Mouse (Mus musculus): ENCODE measurements around the gene Megf11. TPM values are rescaled to one million over a fixed set of nuclear protein-coding genes. Genes with fewer than 3 reads are reported as not detected.

Megf11 gene
- polyA plus RNA-seq, 1 experiment from 2014 or later: 5.2 TPM

DNA sequence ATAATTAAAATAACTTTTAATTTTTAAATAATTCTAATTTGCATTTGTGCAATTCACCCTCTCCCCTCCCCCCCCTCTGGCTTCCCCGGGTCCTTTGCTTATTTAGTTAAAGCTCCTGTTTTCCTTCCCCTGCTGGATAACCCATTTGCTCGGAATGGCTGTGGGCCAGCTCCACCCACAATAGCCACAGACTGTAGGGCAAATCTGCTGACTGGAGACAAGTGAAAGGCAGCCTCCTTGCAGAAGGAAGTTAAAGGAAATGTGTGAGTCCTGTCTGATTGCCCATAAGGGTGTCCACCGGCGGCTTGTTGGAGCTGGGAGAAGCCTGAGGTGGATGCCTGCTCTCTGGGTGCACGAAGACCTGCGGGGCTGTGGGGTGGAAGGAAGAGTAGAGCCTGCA lies 62.1 kb downstream of the Megf11 start:
- Histone ChIP-seq H3K4me2 (peak overlapping the region; percentile 25), H3K9ac (0 out of 2 replicates have a peak overlapping the region, but pooled peaks have one; percentile 37)

GRCm38 (mm10) chr9:64452769-64453168 lies 67.3 kb downstream of the Megf11 start:
- H3K27me3 ChIP-seq: peaks cover 14% of the 10 kb centered on the region; the same call in 1 of the 2 replicates
- H3K4me1 ChIP-seq: peaks cover 27% of the 10 kb centered on the region
- ATAC-seq: no peak
- no peaks in the 10 kb centered on the region for H3K36me3 ChIP-seq (ENCODE audit: poor library complexity, severe bottlenecking)
- 90% methylated on average over 5 of the region's 5 CpGs for WGBS
- H3K9me3 ChIP-seq (replicated peaks): no peaks in the 10 kb centered on the region
- no peak overlapping the region for H3K9ac ChIP-seq
- H3K4me2 ChIP-seq: no peak overlapping the region
- H3K27ac ChIP-seq: no peak overlapping the region
- H3K4me3 ChIP-seq: no peak overlapping the region

More for the DNA sequence above, 62.1 kb downstream of the Megf11 start:
- H3K27ac ChIP-seq: peak overlapping the region; percentile 81
- H3K9me3 ChIP-seq (replicated peaks): no peaks in the 10 kb centered on the region
- H3K27me3 ChIP-seq: peaks cover 10% of the 10 kb centered on the region; the same call in 1 of the 2 replicates
- 36% methylated on average over 6 of the region's 6 CpGs for WGBS
- no peaks in the 10 kb centered on the region for H3K36me3 ChIP-seq (ENCODE audit: poor library complexity, severe bottlenecking)
- peak; percentile 67; the same call in 1 of the 2 replicates for ATAC-seq
- H3K4me3 ChIP-seq: no peak overlapping the region
- H3K4me1 ChIP-seq: peaks cover 46% of the 10 kb centered on the region

GRCm38 (mm10) chr9:64454196-64454595 lies 68.8 kb downstream of the Megf11 start:
- H3K4me2 ChIP-seq: no peak overlapping the region
- H3K9ac ChIP-seq: no peak overlapping the region
- peaks cover 14% of the 10 kb centered on the region for H3K4me1 ChIP-seq
- WGBS: 85% methylated on average over 4 of the region's 4 CpGs
- H3K4me3 ChIP-seq: no peak overlapping the region
- H3K36me3 ChIP-seq (ENCODE audit: poor library complexity, severe bottlenecking): no peaks in the 10 kb centered on the region
- no peak for ATAC-seq
- H3K9me3 ChIP-seq (replicated peaks): no peaks in the 10 kb centered on the region
- no peak overlapping the region for H3K27ac ChIP-seq
- H3K27me3 ChIP-seq: peaks cover 14% of the 10 kb centered on the region; the same call in 1 of the 2 replicates

- H3K27me3 ChIP-seq: peaks cover 7% of the 10 kb centered on the region; the same call in 1 of the 2 replicates
- WGBS: 2% methylated on average over 9 of the region's 9 CpGs
Measured at GRCm38 (mm10) chr9:64455910-64456309, 70.5 kb downstream of the Megf11 start.

DNA sequence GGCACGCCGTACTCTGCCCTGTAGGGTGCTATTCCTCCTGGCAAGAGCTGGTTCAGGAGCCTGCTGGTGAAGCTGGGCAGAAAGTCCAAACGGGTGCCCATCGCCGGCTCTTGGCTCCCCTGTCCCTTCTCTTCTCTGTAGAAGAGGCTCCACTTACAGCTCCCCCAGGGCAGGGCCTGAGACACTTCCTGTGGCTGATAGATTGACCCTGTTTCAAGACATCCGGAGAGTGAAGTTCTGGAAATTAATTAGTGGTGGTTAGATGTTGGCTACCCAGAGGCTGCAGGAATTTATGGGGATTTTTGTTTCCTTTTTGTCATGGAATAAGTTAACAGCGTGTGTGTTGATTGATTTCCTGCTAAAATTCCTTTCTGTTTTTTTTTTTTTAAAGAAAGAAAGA lies 72.2 kb downstream of the Megf11 start:
- Histone ChIP-seq H3K9me3 (replicated peaks) (no peaks in the 10 kb centered on the region), H3K27me3 (peaks cover 10% of the 10 kb centered on the region; the same call in 1 of the 2 replicates), H3K4me2 (no peak overlapping the region), H3K9ac (no peak overlapping the region), H3K4me1 (peaks cover 10% of the 10 kb centered on the region), H3K36me3 (ENCODE audit: poor library complexity, severe bottlenecking) (no peaks in the 10 kb centered on the region), H3K27ac (no peak overlapping the region), H3K4me3 (no peak overlapping the region)
- ATAC-seq: no peak
- WGBS: 81% methylated on average over 7 of the region's 7 CpGs

More at GRCm38 (mm10) chr9:64455910-64456309, 70.5 kb downstream of the Megf11 start:
- no peak overlapping the region for H3K4me3 ChIP-seq
- no peaks in the 10 kb centered on the region for H3K9me3 ChIP-seq (replicated peaks)
- H3K4me2 ChIP-seq: no peak overlapping the region
- no peak overlapping the region for H3K27ac ChIP-seq
- H3K36me3 ChIP-seq (ENCODE audit: poor library complexity, severe bottlenecking): no peaks in the 10 kb centered on the region
- peaks cover 10% of the 10 kb centered on the region for H3K4me1 ChIP-seq
- 0 out of 2 replicates have a peak overlapping the region, but pooled peaks have one; percentile 34 for H3K9ac ChIP-seq
- ATAC-seq: no peak

GRCm38 (mm10) chr9:64461568-64462308 lies 76.3 kb downstream of the Megf11 start:
- Histone ChIP-seq H3K27me3 (peaks cover 10% of the 10 kb centered on the region; the same call in 1 of the 2 replicates), H3K4me3 (no peak overlapping the region), H3K36me3 (ENCODE audit: poor library complexity, severe bottlenecking) (no peaks in the 10 kb centered on the region), H3K9ac (no peak overlapping the region), H3K27ac (no peak overlapping the region), H3K4me1 (peaks cover 14% of the 10 kb centered on the region), H3K9me3 (replicated peaks) (no peaks in the 10 kb centered on the region), H3K4me2 (no peak overlapping the region)
- 86% methylated on average over 16 of the region's 16 CpGs for WGBS
- ATAC-seq: no peak

DNA sequence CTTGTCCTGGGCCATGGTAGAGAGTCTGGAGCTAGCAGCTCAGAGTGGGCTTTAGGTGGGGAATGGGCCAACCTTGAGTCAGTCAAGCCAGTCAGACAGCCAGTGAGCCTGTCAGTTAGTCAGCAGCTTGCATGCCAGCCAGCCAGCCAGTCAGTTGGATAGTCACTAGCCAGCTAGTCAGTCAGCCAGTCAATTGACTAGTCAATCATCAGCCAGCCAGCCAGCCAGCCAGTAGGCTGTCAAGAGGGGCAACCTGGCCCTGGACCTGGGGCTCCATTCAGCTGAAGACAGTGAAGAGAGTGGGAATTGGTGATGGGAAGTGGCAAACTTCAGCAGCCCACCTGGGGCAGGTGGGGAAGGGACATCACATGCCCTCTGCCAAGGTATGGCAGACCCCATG lies 77.4 kb downstream of the Megf11 start:
- Histone ChIP-seq H3K27ac (no peak overlapping the region), H3K9ac (no peak overlapping the region), H3K4me1 (peaks cover 14% of the 10 kb centered on the region), H3K4me2 (no peak overlapping the region), H3K9me3 (replicated peaks) (no peaks in the 10 kb centered on the region), H3K36me3 (ENCODE audit: poor library complexity, severe bottlenecking) (no peaks in the 10 kb centered on the region), H3K27me3 (peaks cover 7% of the 10 kb centered on the region; the same call in 1 of the 2 replicates), H3K4me3 (no peak overlapping the region)
- ATAC-seq: no peak

GRCm38 (mm10) chr9:64466090-64466489 lies 80.7 kb downstream of the Megf11 start:
- H3K4me3 ChIP-seq: no peak overlapping the region
- peak overlapping the region; percentile 62 for H3K27ac ChIP-seq
- WGBS: 66% methylated on average over 8 of the region's 8 CpGs
- no peaks in the 10 kb centered on the region for H3K9me3 ChIP-seq (replicated peaks)
- H3K27me3 ChIP-seq: peaks cover 4% of the 10 kb centered on the region; the same call in 1 of the 2 replicates
- ATAC-seq: peak; percentile 58; the same call in 1 of the 2 replicates
- H3K4me1 ChIP-seq: peaks cover 14% of the 10 kb centered on the region
- H3K36me3 ChIP-seq (ENCODE audit: poor library complexity, severe bottlenecking): no peaks in the 10 kb centered on the region
- no peak overlapping the region for H3K4me2 ChIP-seq
- H3K9ac ChIP-seq: no peak overlapping the region

GRCm38 (mm10) chr9:64466564-64466963 lies 81.1 kb downstream of the Megf11 start:
- 22% methylated on average over 4 of the region's 4 CpGs for WGBS
- Histone ChIP-seq H3K9me3 (replicated peaks) (no peaks in the 10 kb centered on the region), H3K36me3 (ENCODE audit: poor library complexity, severe bottlenecking) (no peaks in the 10 kb centered on the region), H3K4me3 (no peak overlapping the region), H3K4me2 (no peak overlapping the region), H3K27me3 (0 out of 2 replicates have a peak, but pooled peaks cover 6% of the 10 kb centered on the region), H3K4me1 (peaks cover 14% of the 10 kb centered on the region), H3K9ac (no peak overlapping the region), H3K27ac (peak overlapping the region; percentile 62)
- peak; percentile 86 for ATAC-seq

DNA sequence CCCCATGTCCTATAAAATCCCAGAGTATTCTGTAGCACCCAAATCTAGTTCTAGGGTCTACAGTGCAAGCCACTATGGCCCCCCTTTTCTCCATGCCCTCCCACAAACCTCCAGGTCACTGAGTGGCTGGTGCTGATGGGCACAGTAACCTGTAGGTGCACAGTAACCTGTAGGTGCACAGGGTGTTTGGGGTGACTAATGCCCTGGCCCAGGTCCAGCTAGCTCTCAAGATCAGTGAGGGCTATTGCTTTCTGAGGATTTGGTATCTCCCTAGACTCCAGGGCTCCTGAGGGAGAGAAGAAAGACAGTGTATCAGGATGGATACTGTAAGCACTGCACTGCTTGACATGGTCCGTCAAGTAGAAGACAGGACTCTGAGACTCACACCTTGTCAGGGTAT lies 85.4 kb downstream of the Megf11 start:
- Histone ChIP-seq H3K4me1 (peaks cover 34% of the 10 kb centered on the region), H3K9ac (no peak overlapping the region), H3K36me3 (ENCODE audit: poor library complexity, severe bottlenecking) (no peaks in the 10 kb centered on the region), H3K4me3 (no peak overlapping the region), H3K27me3 (peaks cover 20% of the 10 kb centered on the region), H3K27ac (no peak overlapping the region), H3K9me3 (replicated peaks) (no peaks in the 10 kb centered on the region), H3K4me2 (no peak overlapping the region)
- WGBS: 93% methylated on average over 1 of the region's 1 CpGs
- no peak for ATAC-seq

DNA sequence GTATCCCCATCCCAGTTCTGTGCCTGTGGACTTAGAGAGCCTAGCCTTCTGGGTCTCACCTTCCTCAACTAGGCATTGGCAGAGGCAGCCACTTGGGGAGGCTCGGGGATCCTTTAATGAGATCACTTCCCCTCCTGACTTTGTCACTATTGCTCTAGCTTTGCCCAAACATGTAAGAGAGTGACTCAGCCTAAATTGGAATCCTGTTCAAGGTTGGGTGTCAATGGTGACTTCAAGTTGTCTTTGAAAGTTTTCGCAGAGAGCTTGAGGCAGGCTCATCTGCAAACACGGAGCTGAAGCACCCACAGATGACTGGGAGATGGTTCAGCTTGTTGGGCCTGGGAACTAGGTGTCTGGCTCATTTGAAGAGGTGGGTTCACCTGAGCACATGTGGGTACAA lies 85.9 kb downstream of the Megf11 start:
- no peak for ATAC-seq
- WGBS: 89% methylated on average over 3 of the region's 3 CpGs
- H3K27ac ChIP-seq: no peak overlapping the region
- H3K36me3 ChIP-seq (ENCODE audit: poor library complexity, severe bottlenecking): no peaks in the 10 kb centered on the region
- peaks cover 34% of the 10 kb centered on the region for H3K4me1 ChIP-seq
- no peak overlapping the region for H3K4me3 ChIP-seq
- no peak overlapping the region for H3K4me2 ChIP-seq
- H3K9me3 ChIP-seq (replicated peaks): no peaks in the 10 kb centered on the region
- peaks cover 20% of the 10 kb centered on the region for H3K27me3 ChIP-seq
- no peak overlapping the region for H3K9ac ChIP-seq

DNA sequence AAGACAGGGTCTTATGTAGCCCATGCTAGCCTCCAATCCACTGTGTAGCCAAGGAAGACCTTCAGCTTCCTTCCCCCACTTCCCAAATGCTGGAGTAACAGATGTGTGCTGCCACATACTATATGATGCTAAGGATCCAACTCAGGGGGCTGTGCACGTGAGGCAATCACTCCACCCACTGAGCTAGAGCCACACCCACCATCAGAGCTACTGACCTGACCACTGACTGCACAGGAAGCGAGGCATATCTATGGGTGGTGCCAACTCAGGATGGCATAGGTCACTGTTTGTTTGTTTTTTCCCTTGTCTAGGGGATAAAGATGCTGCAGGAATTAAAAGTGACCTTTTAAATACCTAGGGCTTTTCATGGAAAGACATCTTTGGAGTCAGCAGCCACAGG lies 86.7 kb downstream of the Megf11 start:
- Histone ChIP-seq H3K9me3 (replicated peaks) (no peaks in the 10 kb centered on the region), H3K4me2 (no peak overlapping the region), H3K27me3 (peaks cover 20% of the 10 kb centered on the region), H3K36me3 (ENCODE audit: poor library complexity, severe bottlenecking) (no peaks in the 10 kb centered on the region), H3K27ac (no peak overlapping the region), H3K4me1 (peaks cover 32% of the 10 kb centered on the region), H3K9ac (no peak overlapping the region), H3K4me3 (no peak overlapping the region)
- ATAC-seq: no peak
- 48% methylated on average over 2 of the region's 2 CpGs for WGBS

All from forebrain, embryonic 13.5 days (tissue).